In the genomic region with DNA sequence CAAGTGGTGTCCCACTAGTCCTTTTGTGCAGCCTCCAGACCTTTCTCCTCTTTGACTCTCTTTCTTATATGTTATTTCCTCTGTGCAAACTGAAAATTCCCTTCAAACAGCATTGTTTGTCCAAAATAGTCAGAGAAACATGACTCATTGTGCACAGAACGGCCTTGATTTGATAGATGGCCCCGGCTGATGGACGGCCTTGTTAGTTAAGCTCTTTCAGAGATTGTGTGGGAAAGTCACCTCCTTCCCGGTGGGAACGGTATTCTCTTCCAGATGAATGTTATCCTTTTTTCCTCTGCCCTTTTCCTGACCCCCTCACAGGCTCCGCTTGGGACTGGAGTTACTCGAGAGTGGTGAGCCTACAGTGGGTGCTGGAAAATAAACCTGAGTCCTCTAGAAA, we compare ENCODE assay signal across 22 mouse cellular contexts. TPM values are rescaled to one million over a fixed set of nuclear protein-coding genes. Genes with fewer than 3 reads are reported as not detected.
DNase-seq lines count a peak whose midpoint lies in the region; ATAC-seq and TF ChIP-seq lines count a peak whose summit lies in the region.
"Had no signal": no experiment of that assay in that cellular context is flagged by ENCODE, and none has a peak within 500 bp of the region (broad histone marks: within the 10 kb centered on the region; RNA-seq: fewer than 3 reads in every experiment).

No protein-coding gene starts in this region.

- TF ChIP-seq EP300 in liver, postnatal 0 days (IDR thresholded peaks at IDR 0.05; ENCODE audit: low read depth): no peak

- H3K27me3 ChIP-seq in liver, postnatal 0 days (ENCODE audit: insufficient read depth, low read length): no peaks in the 10 kb centered on the region
- H3K27me3 ChIP-seq: heart, embryonic 15.5 days; hindbrain, embryonic 13.5 days; limb, embryonic 12.5 days; stomach, embryonic 15.5 days had no signal

- H3K27ac ChIP-seq in liver, postnatal 0 days (ENCODE audit: low read depth): peak overlapping the region; percentile 29; the same call in 1 of the 2 replicates
- H3K27ac ChIP-seq: heart, embryonic 15.5 days; hindbrain, embryonic 13.5 days; limb, embryonic 12.5 days; liver, embryonic 14.5 days; stomach, embryonic 15.5 days had no signal

- no peak overlapping the region for H3K9ac ChIP-seq in liver, postnatal 0 days (replicated peaks)
- H3K9ac ChIP-seq: heart, embryonic 15.5 days; hindbrain, embryonic 13.5 days; limb, embryonic 12.5 days; liver, embryonic 14.5 days; stomach, embryonic 15.5 days had no signal

- peaks cover 23% of the 10 kb centered on the region for H3K4me1 ChIP-seq in liver, postnatal 0 days (ENCODE audit: insufficient read depth)
- H3K4me1 ChIP-seq: forebrain, embryonic 10.5 days; hindbrain, embryonic 13.5 days; stomach, embryonic 15.5 days had no signal

- no peak overlapping the region for H3K4me2 ChIP-seq in liver, postnatal 0 days (ENCODE audit: low read depth, low read length)
- H3K4me2 ChIP-seq: heart, embryonic 15.5 days; hindbrain, embryonic 13.5 days; limb, embryonic 12.5 days; stomach, embryonic 15.5 days had no signal

- ATAC-seq in liver, postnatal 0 days: no peak
- ATAC-seq: forebrain, embryonic 16.5 days had no signal

- no peak for TF ChIP-seq CTCF in liver, postnatal 0 days (IDR thresholded peaks at IDR 0.05; ENCODE audit: low read depth)

- WGBS in liver, postnatal 0 days (ENCODE audit: insufficient replicate concordance): 74% methylated on average over 7 of the region's 7 CpGs

- DNase-seq in liver, postnatal 0 days: no peak
- no peak for DNase-seq in liver
- peak; percentile 66 for DNase-seq in NIH3T3 (ENCODE audit: low read depth)
- DNase-seq in adrenal gland, adult (ENCODE audit: inconsistent age in 2 of 2, low spot score in 1 of 2): peak; percentile 83 to 93
- peak; percentile 77 to 81 for DNase-seq in adrenal gland, postnatal 36 days
- no peak for DNase-seq in gastrocnemius, adult 18-20 months (ENCODE audit: low spot score)
- DNase-seq in left cerebral cortex, adult 11 months (ENCODE audit: low spot score): no peak
- DNase-seq: cerebellum, postnatal 10 days; gastrocnemius, postnatal 14 days; heart, postnatal 36 days; kidney, adult 8-10 months; kidney, postnatal 36 days; layer of hippocampus, postnatal 36 days; lung, postnatal 4 days; midbrain, embryonic 14.5 days had no signal

- H3K9me3 ChIP-seq in liver, postnatal 0 days (ENCODE audit: low read length): no peaks in the 10 kb centered on the region
- H3K9me3 ChIP-seq: forebrain, embryonic 10.5 days; heart, embryonic 15.5 days; hindbrain, embryonic 13.5 days; stomach, embryonic 15.5 days had no signal

- no peak overlapping the region for H3K4me3 ChIP-seq in liver, postnatal 0 days (ENCODE audit: low read depth, low read length)
- H3K4me3 ChIP-seq: forebrain, embryonic 10.5 days; heart, embryonic 15.5 days; hindbrain, embryonic 13.5 days; limb, embryonic 12.5 days; stomach, embryonic 15.5 days had no signal

- no peaks in the 10 kb centered on the region for H3K36me3 ChIP-seq in liver, postnatal 0 days (replicated peaks; ENCODE audit: insufficient read depth, low read length)
- H3K36me3 ChIP-seq: forebrain, embryonic 10.5 days; heart, embryonic 15.5 days; hindbrain, embryonic 13.5 days; limb, embryonic 12.5 days; stomach, embryonic 15.5 days had no signal

RNA-seq across cellular contexts. Expression of gene Hs6st1, which starts 56.9 kb away (rescaled TPM):
- 12.8 and 13.3 TPM in 2 replicates for polyA plus RNA-seq in liver, postnatal 0 days (2015; fragmentation: Nextera tagmentation; extraction: Ambion mirVana)
- 100 to 1,000 TPM in 1 of 2 experiments, 10 to 100 TPM in 1; 63.7 to 140 TPM for total RNA-seq in adrenal gland, postnatal 36 days (2021)
- 10 to 100 TPM; 19.7 to 22.0 TPM for total RNA-seq in gastrocnemius, adult 18-20 months (2021)

Comparison
In these comparisons a context has a peak if more than half of its experiments do, and no peak if none do; other contexts are left out.
1. DNase-seq: peak in NIH3T3 (single experiment), adrenal gland, adult (2 of 2) and adrenal gland, postnatal 36 days (2 of 2); none in liver, postnatal 0 days (single experiment), liver (single experiment), gastrocnemius, adult 18-20 months (single experiment) and left cerebral cortex, adult 11 months (single experiment).